Mouse (Mus musculus) ovary, postnatal 10 days (tissue): ENCODE results near the gene Rasal2.

ENCODE experiments used
- DNase-seq: peaks from one replicate; pipeline ENCODE4 v3.0.0; 2022; ENCODE audit warnings: low spot score

The Rasal2 gene

DNA sequence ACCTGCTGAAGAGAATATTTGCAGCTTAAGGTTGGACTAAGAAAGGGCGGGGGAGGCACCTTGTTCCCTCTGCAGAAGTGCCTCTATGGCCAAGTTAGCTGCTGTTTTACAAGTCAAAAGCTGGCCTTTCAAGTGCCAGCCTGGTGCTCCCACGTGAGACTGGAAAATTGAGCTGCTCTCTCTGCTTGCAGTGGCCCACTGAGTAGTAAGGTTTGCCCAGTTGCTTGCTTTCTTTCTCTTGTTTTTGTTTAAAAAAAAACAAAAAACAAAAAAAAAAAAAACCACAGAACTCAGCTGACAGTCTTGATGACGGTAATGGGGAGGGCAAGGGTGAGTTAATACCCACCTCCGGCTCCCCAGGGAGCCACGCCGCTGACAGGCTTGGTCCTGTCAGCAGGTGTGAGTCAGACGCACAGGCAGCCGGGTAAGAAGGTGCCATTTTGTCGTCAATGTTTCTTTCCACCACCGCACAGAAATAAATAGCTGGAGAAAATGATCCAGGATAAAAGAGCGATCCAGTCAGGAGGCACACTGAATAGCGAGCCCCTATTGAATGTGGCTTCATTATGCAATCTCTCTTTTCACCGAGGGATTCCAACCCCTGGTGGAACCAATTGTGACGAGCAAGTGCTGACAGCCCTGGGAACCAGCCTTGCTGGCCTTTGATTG is 27.7 kb upstream of the Rasal2 start:
- DNase-seq, result no peak

- no peak for DNase-seq
These were observed 26.7 kb upstream of the Rasal2 start for GRCm38 (mm10) chr1:157439101-157439500.

GRCm38 (mm10) chr1:157438290-157438689 is 25.9 kb upstream of the Rasal2 start:
- DNase-seq, result no peak

DNA sequence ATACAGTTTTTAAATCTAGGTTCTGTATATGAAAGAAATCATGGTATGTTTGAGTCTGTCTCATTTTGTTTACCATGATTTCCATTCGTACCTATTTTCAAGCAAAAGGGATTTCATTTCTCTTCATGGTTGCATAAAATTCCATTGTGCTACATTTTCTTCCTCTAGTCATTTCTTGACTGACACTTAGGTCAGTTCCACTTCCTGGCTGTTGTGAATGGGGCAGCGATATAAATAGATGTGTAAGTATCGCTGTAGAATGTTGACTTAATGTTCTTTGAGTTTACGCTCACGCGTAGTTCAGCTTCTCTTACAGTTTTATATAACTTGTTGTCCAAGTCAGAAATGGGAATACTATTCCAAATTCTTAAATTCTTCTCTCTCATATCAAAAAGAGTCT is 23.5 kb upstream of the Rasal2 start:
- no peak for DNase-seq

- DNase-seq, result no peak
These were observed 22.0 kb upstream of the Rasal2 start for GRCm38 (mm10) chr1:157434404-157434803.

DNA sequence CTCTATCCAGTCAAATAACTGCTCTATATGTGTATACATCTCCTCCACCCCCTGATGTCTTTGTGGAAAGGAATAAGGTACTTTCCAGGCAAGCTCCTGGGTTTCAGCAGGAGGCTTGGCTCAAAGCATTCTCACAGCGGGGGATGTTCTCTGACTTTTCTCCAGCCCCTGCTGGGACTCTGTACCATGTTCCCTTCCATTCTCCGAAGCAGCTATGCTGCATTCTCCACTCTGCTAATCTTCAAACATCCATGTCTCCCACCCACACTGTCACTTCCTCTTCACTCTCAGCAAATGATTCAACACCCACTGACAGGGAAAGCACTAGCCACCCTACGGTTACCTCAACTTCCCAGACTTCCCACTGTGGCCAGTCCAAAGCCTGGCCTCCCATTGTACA is 20.9 kb upstream of the Rasal2 start:
- DNase-seq, result no peak

DNA sequence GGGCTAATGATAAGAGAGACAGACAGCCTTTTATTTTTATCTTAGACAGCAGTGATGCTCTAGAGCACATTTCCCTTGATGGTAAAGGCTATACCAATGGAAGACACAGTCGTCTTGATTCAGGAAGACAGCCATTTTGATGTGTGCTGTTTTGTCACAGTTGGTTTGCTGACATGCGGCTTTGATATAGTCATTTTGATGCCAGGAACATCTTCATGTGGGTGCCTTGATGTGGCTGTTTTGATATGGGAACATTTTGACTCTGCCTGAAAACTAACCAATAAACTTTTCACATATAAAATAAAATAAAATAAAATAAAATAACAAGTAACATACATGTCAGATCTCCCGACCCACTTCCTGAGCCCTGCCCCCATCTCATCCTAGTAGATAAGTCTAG is 16.0 kb upstream of the Rasal2 start:
- DNase-seq, result no peak

- no peak for DNase-seq
These were observed 15.2 kb upstream of the Rasal2 start for GRCm38 (mm10) chr1:157427604-157428003.

DNA sequence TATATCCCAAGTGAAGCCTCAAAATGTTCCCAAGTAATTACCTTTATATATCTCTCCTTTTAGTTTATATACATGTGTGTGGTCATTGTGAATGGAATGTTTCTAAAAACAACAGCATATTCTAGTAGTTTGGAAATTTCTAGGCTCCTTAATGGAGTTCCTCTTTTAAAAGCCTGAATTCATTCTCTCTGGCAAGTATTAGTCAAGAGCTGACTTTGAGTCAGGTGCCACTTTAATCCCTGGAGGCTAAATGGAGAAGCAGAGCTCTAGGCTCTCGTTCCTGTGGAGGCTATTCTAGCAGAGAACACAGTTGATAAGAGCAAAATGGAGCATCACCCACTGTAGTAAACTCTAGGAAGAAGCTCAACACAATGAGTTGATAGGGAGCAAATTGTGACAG is 14.5 kb upstream of the Rasal2 start:
- DNase-seq, result no peak

GRCm38 (mm10) chr1:157425741-157426427 is 13.5 kb upstream of the Rasal2 start:
- no peak for DNase-seq

DNA sequence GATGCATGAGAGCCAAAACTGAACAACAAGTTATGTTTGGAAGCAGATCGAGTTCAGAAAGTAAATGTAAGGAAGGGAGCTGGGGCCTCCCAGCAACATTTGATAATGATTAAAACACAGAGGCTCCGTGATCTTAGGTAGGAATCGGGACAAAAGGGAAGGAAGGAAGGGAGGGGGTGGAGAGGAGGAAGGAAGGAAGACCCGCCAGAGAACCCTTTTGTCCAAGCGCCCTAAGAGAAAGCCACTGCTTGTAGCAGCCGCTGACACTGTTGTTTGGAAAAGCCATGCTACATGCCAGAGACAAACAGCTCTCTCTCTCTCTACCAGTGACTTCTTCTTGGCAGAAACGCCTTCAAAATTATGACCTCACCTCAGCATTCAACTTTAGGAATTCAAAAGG is 5.5 kb upstream of the Rasal2 start:
- DNase-seq, result no peak

DNA sequence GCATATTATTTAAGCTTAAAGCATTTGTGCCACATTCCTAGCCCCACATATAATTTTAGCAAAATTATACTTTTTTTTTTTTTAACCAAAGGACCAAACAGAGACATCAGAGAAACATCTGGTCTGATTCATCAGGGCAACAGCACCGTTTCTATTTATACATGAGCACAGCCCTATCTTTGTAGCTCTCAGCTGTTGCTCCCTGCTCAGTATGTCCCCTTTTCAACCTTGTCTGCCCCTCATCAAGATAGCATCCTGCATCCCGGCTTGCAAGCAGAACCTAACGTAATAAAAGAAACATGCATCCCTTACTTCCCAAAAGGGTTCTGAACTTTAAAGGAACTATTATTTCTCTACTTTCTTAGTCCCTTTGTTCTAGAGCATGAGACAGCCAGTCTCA is 5.0 kb upstream of the Rasal2 start:
- DNase-seq, result no peak

DNA sequence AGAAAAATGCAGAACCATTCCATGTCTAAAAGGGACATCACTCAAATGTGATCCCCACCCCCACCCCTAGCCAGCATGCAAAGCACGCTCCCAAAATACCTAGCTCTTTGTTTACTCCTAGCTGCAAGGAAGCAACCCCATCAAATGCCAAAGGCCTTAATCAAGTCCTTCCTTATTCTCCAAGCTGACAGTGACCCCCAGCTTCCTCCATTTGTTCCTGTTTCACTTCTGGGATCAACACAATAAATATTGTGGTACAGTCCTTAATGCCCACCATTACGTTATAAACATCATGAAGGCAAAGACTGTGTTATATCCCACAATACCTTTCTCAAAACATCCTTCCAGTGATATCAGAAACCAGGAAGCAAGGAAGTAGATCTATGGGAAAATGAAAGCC is 4.2 kb upstream of the Rasal2 start:
- no peak for DNase-seq

GRCm38 (mm10) chr1:157415771-157416170 is 3.4 kb upstream of the Rasal2 start:
- no peak for DNase-seq

- peak; percentile 53 for DNase-seq
These were observed 549 bp downstream of the Rasal2 start for GRCm38 (mm10) chr1:157411711-157412380.

GRCm38 (mm10) chr1:157411341-157411710 is 1.1 kb downstream of the Rasal2 start:
- no peak for DNase-seq

GRCm38 (mm10) chr1:157410937-157411336 is 1.5 kb downstream of the Rasal2 start:
- DNase-seq, result no peak

DNA sequence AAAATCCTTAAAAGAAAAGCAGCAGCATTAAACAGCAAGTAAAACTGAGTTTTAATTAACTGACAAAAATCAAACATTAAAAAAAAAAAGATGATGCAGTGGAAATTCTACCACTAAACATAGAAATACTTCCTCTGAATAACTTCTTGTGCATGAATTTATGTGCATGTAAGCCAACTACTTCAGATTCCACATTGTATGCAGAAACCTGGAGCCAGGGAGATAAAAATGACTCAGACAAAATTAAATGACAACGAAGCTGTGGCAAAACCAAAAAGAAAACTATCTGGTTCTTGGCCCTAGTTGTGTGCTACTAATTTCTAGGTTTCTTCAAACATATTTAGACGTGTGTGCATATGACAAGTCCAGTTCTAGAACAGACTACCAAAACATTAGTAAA is 2.7 kb downstream of the Rasal2 start:
- no peak for DNase-seq

DNA sequence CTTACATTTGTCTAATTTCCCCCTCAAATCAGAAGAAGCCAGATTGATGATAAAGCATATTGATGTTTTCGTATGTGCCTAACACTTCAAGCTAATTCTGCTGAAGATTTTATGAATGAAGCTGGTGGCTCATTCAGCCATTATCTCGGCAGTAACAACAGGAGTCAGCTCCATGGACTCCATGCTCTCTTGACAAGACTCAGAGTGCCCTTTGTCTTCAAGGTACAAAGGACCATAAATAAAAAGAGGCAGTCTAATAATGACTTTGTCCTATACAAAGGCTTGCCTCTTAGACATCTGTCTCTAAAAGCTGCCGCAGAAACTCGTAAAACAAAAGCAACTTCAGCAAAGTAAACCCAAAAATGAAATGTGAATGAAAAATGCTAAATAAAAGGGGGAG is 24.4 kb downstream of the Rasal2 start:
- no peak for DNase-seq

DNA sequence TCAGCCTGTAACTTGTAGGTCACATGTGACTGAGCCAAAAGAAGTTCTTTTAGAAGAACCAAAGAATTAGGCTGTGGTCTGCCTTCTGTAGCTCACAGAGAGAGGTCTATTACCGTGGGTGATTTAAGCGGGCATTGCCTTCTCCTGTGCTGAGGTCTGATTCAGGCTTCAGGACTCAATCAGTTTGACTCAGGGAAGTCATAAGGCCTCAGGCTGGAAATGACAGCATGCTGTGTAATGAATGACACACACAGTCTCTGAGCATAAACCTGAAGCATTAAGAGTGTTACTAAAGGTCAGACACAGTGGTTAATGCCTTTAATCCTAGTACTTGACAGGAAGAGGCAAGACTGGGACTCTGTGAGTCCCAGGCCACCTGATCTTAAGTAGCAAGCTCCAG is 31.7 kb downstream of the Rasal2 start:
- no peak for DNase-seq

DNA sequence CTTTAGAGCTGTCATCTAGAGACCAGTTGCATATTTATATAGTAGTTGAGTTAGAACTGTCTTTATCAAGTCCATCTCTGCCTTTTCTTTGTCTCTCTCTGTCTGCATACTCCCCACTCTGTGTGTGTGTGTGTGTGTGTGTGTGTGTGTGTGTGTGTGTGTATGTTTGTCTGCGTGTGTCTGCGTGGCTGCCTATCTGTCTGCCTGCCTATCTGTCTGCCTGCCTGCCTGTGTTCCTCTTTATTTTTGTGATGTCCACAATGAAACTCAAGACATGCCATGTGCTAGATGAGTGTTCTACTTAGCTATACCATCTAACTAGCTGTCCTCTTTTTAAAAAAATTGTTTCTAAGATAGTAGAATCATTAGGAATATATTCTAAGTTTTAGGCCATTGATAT is 42.0 kb downstream of the Rasal2 start:
- no peak for DNase-seq

DNA sequence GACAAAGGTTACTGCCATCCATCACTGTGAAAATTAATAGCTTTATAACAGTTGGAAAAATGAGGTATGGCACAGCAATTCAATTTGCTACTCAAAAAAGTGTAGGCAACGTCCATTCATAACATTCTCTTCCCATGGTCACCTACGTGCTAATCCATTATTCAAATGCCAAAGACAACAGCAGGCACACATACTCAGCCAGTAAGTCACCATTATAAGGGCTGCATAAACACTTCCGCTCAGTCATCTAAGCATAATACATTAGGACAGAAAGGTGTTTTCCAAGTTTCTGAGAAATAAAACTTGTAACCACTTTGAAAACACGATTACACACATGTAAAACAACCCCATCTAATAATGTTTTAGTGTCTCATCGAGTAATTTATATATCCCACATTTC is 44.1 kb downstream of the Rasal2 start:
- DNase-seq, result no peak

GRCm38 (mm10) chr1:157346661-157347060 is 65.7 kb downstream of the Rasal2 start:
- DNase-seq, result no peak

- no peak for DNase-seq
These were observed 68.9 kb downstream of the Rasal2 start for GRCm38 (mm10) chr1:157343519-157343918.
